Mouse (Mus musculus) lung, postnatal 0 days (tissue): ENCODE measurements at regions not wholly inside any gene's neighbourhood (a gene's known extent, or its start where the extent isn't known, plus 50 kb on each side); places are given as distances from the start of the nearest gene placed in this dataset.

Source experiments
- ATAC-seq: fragments of 200-750 bp; cut with Nextera tagmentation; 2 replicates; pipeline ENCODE4 v1.8.0; 2017; ENCODE audit warnings: moderate library complexity
- DNase-seq: peaks from one replicate; pipeline ENCODE4 v3.0.0-alpha.2; 2016; ENCODE audit warnings: low spot score
- H3K27ac ChIP-seq: fragments of 300-500 bp; sonication (generic); 2 replicates; pipeline ENCODE4 v1.5.1; 2014; ENCODE audit warnings: antibody characterized with exemption, mild to moderate bottlenecking, low read length, mixed read lengths
- H3K27me3 ChIP-seq: fragments of 300-500 bp; sonication (generic); replicated peaks from 2 replicates; pipeline ENCODE4 v1.6.1; 2014; ENCODE audit warnings: low read length, mixed read lengths; ENCODE audit not compliant: insufficient read depth
- H3K36me3 ChIP-seq: fragments of 300-500 bp; sonication (generic); 2 replicates; pipeline ENCODE4 v1.6.1; 2014; ENCODE audit warnings: low read length, mixed read lengths; ENCODE audit not compliant: insufficient read depth
- H3K4me1 ChIP-seq: fragments of 300-500 bp; sonication (generic); 2 replicates; pipeline ENCODE4 v1.6.1; 2014; ENCODE audit warnings: antibody characterized with exemption, low read depth, low read length, mixed read lengths; ENCODE audit not compliant: insufficient read depth
- H3K4me2 ChIP-seq: fragments of 300-500 bp; sonication (generic); replicated peaks from 2 replicates; pipeline ENCODE4 v1.6.1; 2014; ENCODE audit warnings: low read depth, mild to moderate bottlenecking, low read length, moderate library complexity, mixed read lengths
- H3K4me3 ChIP-seq: fragments of 300-500 bp; sonication (generic); 2 replicates; pipeline ENCODE4 v1.5.1; 2014; ENCODE audit warnings: low read depth, low read length
- H3K9ac ChIP-seq: fragments of 300-500 bp; sonication (generic); replicated peaks from 2 replicates; pipeline ENCODE4 v1.6.1; 2014; ENCODE audit warnings: low read depth, mild to moderate bottlenecking
- H3K9me3 ChIP-seq: fragments of 300-500 bp; sonication (generic); 2 replicates; pipeline ENCODE4 v1.6.1; 2016; ENCODE audit warnings: low read length, mixed read lengths
- CTCF ChIP-seq: IDR thresholded peaks from 2 replicates; pipeline ENCODE4 v1.5.1; 2016; ENCODE audit warnings: antibody characterized with exemption, mild to moderate bottlenecking
- EP300 ChIP-seq: IDR thresholded peaks from 2 replicates; pipeline ENCODE4 v1.6.1; 2016; ENCODE audit warnings: antibody characterized with exemption, mild to moderate bottlenecking, control low read depth
- WGBS: fragments of 180-500 bp; shearing (Covaris S2); extraction: QIAGEN DNeasy Blood & Tissue Kit; methylation state at CpG from one replicate; pipeline ENCODE4 v1.1.7; 2014; 5-methylcytosine and 5-hydroxymethylcytosine counted together

DNA sequence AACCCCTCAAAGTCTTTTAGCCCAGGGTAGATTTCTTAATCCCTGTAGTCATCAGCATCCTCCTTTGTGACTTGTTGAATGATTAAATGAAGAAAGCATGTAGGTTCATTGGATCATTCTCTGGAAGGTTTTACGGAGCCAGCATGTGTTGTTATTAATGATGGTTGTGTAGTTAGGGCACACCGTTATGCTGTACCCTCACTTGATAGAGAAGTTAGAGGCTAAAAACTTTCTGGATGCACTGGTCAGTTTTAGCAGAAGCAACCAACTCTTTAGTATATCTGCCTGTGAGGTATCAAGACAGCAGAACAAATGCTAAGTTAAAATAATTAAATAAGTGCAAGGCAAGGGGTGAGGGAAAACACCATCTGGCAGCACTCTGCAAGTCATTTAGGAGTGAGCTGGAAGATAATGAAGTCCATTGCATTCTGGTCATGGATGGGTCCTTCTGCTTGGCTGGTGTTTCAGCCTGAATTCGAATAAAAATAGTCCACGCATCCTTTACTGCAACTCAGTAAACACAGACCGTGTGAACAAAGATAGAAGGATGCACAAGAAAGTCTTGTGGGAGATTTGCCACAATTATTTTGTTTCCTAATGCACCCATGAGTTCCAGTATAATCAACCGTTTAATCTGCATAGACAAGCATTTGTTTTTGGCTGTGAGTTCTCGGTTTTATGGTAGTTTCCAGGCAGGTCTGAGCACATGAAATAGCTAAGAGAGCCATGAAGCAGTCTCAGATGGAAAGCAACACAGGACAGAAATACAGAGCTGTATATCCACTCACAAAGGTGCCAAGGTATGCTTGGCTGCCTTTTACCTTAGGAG lies 191.4 kb downstream of the Ube2e3 start:
- DNase-seq (no peak), ATAC-seq (no peak)
- no peak overlapping the region for H3K4me2 ChIP-seq
- 88% methylated on average over 7 of the region's 7 CpGs for WGBS
- no peaks in the 10 kb centered on the region for H3K36me3 ChIP-seq
- H3K27me3 ChIP-seq, result no peaks in the 10 kb centered on the region
- no peak overlapping the region for H3K27ac ChIP-seq
- no peak overlapping the region for H3K9ac ChIP-seq
- H3K9me3 ChIP-seq, result no peaks in the 10 kb centered on the region
- H3K4me3 ChIP-seq, result no peak overlapping the region
- H3K4me1 ChIP-seq, result no peaks in the 10 kb centered on the region
- TF ChIP-seq EP300 (no peak), CTCF (no peak)

DNA sequence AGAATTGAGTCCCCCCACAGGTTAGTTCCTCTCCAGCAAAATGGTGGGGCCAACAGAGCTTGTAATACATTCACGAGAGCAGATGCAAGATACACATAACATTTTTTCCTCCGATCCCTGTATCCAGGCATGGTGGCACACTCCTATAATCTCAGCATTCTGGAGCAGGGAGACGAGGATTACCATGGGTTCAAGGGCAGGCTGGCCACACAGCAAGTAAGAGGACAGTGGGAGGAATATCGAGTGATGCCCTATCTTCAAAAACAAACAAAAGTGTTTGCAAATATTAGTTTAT lies 192.0 kb downstream of the Ube2e3 start:
- ATAC-seq, result no peak
- WGBS, result 80% methylated on average over 4 of the region's 4 CpGs
- Histone ChIP-seq H3K36me3 (no peaks in the 10 kb centered on the region), H3K4me1 (no peaks in the 10 kb centered on the region), H3K9ac (no peak overlapping the region), H3K9me3 (no peaks in the 10 kb centered on the region), H3K27me3 (no peaks in the 10 kb centered on the region), H3K4me2 (no peak overlapping the region), H3K4me3 (no peak overlapping the region), H3K27ac (no peak overlapping the region)
- TF ChIP-seq EP300 (no peak), CTCF (no peak)
- DNase-seq, result no peak

DNA sequence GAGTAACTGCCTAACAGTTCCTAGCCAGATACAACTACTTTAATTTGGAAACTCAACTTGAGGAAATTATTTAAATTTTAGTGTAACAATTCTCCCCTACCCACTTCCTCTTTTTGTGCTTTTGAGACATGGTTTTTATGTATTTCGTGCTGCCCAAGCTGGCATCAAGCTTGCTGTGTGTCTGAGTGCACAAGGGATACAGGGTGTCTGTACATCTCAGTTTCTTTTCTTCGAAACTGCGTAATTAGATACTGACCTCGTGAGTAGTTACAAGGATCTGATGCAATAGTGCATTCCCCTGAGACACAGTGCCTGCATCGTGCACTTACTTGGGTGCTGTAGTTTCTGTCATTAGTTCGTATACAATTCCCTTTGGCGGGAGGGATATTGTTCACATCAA lies 192.4 kb downstream of the Ube2e3 start:
- DNase-seq, result peak; percentile 28
- H3K36me3 ChIP-seq, result no peaks in the 10 kb centered on the region

DNA sequence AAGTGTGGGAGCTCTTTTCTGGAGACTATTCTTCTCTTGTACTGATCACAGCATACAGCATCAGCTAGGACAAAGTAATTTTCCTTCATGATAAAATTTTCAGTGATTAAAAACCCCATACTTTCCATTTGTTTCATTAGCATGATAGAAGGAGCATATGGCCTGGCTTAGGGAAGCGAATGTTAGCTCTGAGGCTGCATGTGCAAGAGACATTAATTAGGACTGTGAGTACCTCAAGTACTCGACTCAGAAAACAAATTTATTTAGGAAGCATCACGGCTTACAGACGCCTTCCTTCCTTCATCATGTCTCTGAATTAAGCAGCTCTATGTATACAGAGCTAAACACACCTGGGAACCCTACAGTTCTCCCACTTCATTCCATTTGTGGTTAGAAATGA lies 193.6 kb upstream of the Itga4 start:
- H3K4me3 ChIP-seq, result no peak overlapping the region
- no peaks in the 10 kb centered on the region for H3K27me3 ChIP-seq
- TF ChIP-seq CTCF, result no peak
- TF ChIP-seq EP300, result no peak
- H3K9me3 ChIP-seq, result no peaks in the 10 kb centered on the region
- H3K36me3 ChIP-seq, result no peaks in the 10 kb centered on the region
- H3K4me2 ChIP-seq, result no peak overlapping the region
- WGBS, result 70% methylated on average over 4 of the region's 4 CpGs
- ATAC-seq, result no peak
- H3K27ac ChIP-seq, result no peak overlapping the region
- no peak for DNase-seq
- H3K9ac ChIP-seq, result no peak overlapping the region
- H3K4me1 ChIP-seq, result no peaks in the 10 kb centered on the region

More for the DNA sequence above, 192.4 kb downstream of the Ube2e3 start:
- H3K4me1 ChIP-seq, result no peaks in the 10 kb centered on the region
- TF ChIP-seq CTCF, result no peak
- TF ChIP-seq EP300, result no peak
- H3K9me3 ChIP-seq, result no peaks in the 10 kb centered on the region
- ATAC-seq, result no peak
- no peak overlapping the region for H3K9ac ChIP-seq
- no peak overlapping the region for H3K27ac ChIP-seq
- H3K27me3 ChIP-seq, result no peaks in the 10 kb centered on the region
- H3K4me3 ChIP-seq, result no peak overlapping the region
- WGBS, result 77% methylated on average over 7 of the region's 7 CpGs
- H3K4me2 ChIP-seq, result no peak overlapping the region

- TF ChIP-seq EP300 (no peak), CTCF (no peak)
- no peak overlapping the region for H3K4me2 ChIP-seq
- H3K4me1 ChIP-seq, result no peaks in the 10 kb centered on the region
- no peak overlapping the region for H3K4me3 ChIP-seq
- H3K27me3 ChIP-seq, result no peaks in the 10 kb centered on the region
- no peaks in the 10 kb centered on the region for H3K36me3 ChIP-seq
- H3K27ac ChIP-seq, result no peak overlapping the region
- ATAC-seq (no peak), DNase-seq (no peak)
- WGBS, result 42% methylated on average over 6 of the region's 6 CpGs
- no peak overlapping the region for H3K9ac ChIP-seq
- no peaks in the 10 kb centered on the region for H3K9me3 ChIP-seq
Measured at GRCm38 (mm10) chr2:79062196-79062636, 193.0 kb upstream of the Itga4 start.

GRCm38 (mm10) chr2:79063641-79064040 lies 191.6 kb upstream of the Itga4 start:
- Histone ChIP-seq H3K9me3 (no peaks in the 10 kb centered on the region), H3K27me3 (no peaks in the 10 kb centered on the region), H3K9ac (no peak overlapping the region), H3K4me3 (no peak overlapping the region), H3K4me1 (no peaks in the 10 kb centered on the region), H3K36me3 (no peaks in the 10 kb centered on the region), H3K4me2 (no peak overlapping the region), H3K27ac (no peak overlapping the region)
- ATAC-seq (no peak), DNase-seq (no peak)
- WGBS, result 84% methylated on average over 2 of the region's 2 CpGs
- no peak for TF ChIP-seq EP300

- Histone ChIP-seq H3K9ac (no peak overlapping the region), H3K4me2 (no peak overlapping the region), H3K4me1 (no peaks in the 10 kb centered on the region), H3K27me3 (no peaks in the 10 kb centered on the region), H3K9me3 (no peaks in the 10 kb centered on the region), H3K36me3 (no peaks in the 10 kb centered on the region), H3K27ac (no peak overlapping the region), H3K4me3 (no peak overlapping the region)
- no peak for DNase-seq
- ATAC-seq, result no peak
- 73% methylated on average over 1 of the region's 1 CpGs for WGBS
- TF ChIP-seq CTCF, result no peak
- TF ChIP-seq EP300, result no peak
Measured at GRCm38 (mm10) chr2:79065321-79065720, 189.9 kb upstream of the Itga4 start.
